Mouse (Mus musculus): ENCODE data around the gene Arpc5.

Gene Arpc5

DNA sequence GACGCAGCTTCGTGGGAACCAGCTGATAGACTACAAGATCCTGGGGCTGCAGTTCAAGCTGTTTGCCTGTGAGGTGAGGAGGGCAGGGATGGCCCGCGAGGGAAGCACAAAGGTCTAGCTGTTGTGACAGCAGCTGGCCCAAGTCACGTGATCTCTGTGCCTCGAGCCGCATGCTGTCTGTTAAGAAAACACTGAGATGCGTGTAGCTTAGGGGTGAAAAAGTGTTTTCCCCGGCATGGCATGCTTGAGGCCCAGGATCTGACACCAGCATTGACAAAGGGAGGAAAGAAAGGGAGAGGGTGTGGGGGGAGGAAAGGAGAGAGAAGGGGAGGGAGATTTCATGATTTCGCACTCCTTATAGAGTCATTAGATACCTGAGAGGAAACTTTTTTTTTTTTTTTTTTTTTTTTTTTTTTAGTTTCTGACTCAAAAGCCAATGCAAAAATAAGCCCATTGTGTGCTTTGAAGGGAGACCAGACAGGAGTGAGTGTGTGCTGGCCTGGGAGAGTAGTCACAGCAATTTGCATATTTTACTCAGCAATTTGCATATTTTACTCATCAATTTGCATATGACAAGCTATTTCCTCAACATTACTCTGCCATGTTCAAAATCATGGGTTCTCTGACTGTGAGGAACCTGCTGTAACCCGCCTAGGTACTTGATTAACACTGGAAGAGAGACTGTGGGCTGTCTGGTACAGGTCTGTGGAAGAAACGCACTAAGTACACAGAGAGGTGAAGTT is 50.9 kb downstream of the Arpc5 start:
- no peak for DNase-seq

DNA sequence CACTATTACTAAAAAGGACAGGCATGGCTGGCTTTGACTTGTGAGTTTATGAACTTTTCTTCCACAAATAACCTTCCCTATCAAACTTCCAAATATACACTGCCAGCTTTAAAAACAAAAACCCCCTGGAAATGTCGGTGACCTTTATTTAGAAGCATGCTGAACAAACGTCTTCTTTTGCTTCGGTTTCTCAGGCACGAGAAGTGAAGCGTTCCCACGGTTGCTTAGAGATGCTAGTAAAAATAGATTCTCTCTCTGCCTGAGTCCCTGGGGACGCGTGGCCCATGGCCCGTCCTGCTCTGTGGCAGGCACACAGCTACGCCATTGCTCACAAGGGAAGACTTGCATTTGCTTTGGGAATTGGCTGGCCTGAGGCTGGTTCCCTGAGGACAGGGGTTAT is 51.5 kb downstream of the Arpc5 start:
- peak; percentile 98 for DNase-seq

DNA sequence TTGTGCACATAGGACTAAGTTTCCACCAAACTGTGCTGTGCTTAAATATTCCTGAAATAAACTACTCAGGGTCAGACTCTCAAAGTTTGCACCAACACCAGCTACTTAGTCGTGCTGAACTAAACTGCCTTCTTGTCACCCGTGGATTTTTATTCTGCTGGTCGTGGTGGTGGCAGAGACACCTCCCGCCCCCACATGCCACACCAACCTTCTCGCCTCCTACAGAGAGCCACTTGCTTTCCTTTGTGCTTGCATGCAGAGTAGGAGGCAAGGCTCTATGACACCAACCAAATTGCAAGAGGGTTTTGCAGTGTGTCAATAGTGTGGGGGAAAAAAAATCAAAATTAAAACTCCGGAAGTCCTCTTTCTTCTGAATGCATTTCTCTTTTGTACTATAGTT is 53.2 kb downstream of the Arpc5 start:
- DNase-seq: peak; percentile 60

DNA sequence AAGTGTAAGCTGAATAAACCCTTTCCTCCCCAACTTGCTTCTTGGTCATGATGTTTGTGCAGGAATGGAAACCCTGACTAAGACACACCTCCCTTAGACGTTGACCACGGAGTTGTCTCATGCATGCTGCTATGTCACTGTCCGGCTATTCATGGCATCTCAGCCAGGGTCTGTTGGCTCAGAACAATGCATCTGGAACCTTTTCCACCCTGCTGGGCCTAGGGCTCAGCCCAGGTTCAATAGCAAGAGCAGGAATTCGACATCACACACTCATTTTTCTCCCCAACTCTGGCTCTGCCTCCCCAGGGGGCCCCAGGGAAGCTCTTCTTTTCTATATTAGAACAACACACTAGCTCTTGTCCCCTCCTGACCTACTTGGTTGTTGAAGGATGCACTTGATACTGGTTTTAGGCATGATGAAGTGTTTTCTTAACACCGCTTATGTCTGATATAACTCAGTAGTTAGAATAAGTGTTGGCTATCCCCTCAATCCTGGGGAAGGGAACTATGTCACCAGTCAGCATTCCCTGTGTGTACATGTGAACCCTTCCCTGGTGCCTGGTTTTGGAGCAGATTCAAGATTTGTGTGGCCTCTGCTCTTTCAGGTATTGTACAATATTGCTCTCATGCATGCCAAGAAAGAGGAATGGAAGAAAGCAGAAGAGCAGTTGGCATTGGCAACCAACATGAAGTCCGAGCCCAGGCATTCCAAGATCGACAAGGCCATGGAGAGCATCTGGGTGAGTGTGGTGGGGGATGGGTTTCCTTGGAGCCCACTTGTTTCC is 54.8 kb downstream of the Arpc5 start:
- peak; percentile 78 for DNase-seq

DNA sequence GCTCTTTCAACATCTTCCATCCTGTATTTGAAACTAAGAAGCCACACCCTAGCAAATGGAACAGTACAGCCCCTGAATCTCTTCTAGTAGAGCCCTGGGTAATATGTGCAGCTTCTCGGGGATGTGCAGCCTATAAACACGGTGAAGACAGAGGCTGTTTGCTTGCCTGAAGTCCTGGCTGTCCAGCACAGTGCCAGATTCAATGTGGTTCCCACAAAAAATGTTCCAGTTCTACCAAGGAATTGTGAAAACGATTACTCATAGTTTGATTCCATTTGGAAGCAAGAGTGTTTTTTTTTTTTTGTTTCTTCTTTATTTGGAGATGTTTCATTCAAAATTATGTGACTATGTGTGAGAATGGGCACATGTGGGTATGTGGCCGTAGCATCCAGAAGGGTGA is 55.4 kb downstream of the Arpc5 start:
- peak; percentile 82 for DNase-seq

DNA sequence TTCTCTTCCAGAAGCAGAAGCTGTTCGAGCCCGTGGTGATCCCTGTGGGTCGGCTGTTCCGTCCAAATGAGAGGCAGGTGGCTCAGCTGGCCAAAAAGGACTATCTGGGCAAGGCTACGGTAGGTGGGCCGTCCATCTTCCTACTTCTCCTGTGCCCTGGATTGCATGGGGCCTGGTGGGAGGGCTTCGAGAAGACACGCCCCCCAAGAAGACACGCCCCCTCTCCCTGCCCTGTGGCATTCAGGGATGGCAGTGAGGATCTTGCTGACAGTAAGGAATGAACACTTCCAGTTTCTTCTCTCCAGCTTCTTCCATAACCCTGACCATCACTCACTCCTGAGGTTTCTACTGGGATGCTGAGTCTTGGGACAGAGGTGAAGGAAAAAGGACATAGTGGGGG is 57.9 kb downstream of the Arpc5 start:
- DNase-seq: peak; percentile 87

Data from heart, adult 11 months (tissue).